Mouse (Mus musculus) inflammation-experienced regulatory T-cells, adult 16 weeks (primary cell): ENCODE results near the gene Dcaf6. TPM values are rescaled to one million over a fixed set of nuclear protein-coding genes. Genes with fewer than 3 reads are reported as not detected.

Experiments
- polyA plus RNA-seq: library from polyadenylated mRNA; unstranded; fragments of 100-300 nt; shearing (Covaris generic); gene quantifications from one replicate; pipeline ENCODE4 v1.2.1, GENCODE M21; 2017

Dcaf6 gene
- polyA plus RNA-seq, result 8.2 TPM

DNA sequence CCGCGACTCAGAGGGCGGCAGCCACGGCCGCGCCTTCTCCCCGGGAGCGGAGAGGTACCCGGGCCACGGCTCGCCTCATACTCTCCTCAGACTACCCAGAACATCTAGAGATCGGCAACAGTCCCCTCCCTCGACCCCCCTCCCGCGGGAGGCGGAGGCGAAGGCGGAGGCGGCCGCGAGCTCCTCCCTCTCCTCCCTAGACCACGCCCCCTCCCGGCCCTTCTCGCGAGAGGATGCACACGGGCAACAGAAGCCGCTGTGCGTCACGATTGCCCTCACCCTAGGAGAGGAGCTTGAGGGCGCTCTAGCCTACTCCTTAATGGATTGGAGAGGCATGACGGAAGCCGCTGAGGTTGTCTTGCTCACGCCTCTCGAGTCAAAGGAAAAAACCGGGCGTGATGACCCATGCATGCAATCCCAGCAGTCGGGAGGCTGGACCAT lies at the start of gene Dcaf6, which contains the start of gene Mpc2:
Gene Dcaf6, minus strand, starts transcription at position 116 of the 441 bp plus-strand sequence.
Gene Mpc2, plus strand, starts transcription at position 278 of the 441 bp plus-strand sequence.

DNA sequence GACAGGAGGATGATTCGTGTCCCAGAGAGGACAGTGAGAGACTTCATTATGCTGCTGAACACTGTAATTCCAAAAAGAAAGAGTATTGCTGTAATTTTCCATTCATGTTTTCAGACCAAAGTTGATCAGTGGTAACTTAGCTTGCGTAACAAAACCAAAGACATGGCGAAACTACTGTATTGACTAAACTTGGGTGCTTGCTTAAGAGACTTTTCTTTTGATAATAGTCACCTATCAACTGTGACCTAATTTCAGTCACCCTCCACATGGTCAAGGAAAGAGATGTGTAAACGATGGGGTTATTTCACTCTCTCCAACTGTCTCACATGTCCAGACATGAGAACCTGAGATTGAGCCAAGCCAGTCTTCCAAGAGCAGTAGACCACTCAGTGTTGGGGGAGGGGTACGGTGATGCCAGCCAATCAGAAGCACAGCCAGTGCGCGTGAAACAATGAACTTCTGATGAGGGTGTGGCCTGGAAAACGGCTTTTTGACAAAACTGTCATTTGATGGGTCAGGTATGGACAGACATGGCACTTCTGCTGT lies 24.5 kb upstream of the Dcaf6 start, which contains the start of gene Adcy10:
Gene Adcy10, plus strand, starts transcription at position 496 of the 546 bp plus-strand sequence.

DNA sequence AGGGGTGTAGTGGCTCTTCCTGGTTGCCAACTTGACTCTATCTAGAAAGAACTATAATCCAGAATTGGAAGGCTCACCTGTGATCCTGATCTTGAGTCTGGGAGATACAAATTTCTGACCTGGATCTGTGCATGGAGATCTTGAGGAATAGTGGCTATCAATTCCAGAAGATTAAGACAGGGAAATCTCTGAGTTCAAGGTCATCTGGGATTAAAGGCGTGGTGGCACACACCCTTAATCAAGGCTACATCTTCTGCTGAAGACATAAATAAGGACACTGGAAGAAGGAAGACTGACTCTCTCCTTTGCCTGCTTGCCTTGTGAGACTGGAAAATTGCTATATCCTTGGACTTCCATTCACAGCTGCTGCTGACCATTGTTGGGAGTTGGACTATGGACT lies 164.8 kb downstream of the Dcaf6 start, which contains the start of gene Gpr161:
Gene Gpr161, plus strand, starts transcription at position 301 of the 400 bp plus-strand sequence.

Other genes with a start within 250 kb of the Dcaf6 start
- 111 TPM for gene Tiprl, start 223.5 kb downstream of the Dcaf6 start, polyA plus RNA-seq
- gene Gpr161, start 164.7 kb downstream of the Dcaf6 start, polyA plus RNA-seq, result 0.13 TPM
- gene Mpc2, start 162 bp upstream of the Dcaf6 start, polyA plus RNA-seq, result 150 TPM
- gene Adcy10, start 24.7 kb upstream of the Dcaf6 start, polyA plus RNA-seq, result 0.17 TPM
- gene Mpzl1, start 174.1 kb upstream of the Dcaf6 start, polyA plus RNA-seq, result 0.76 TPM
- 312 TPM for gene Rcsd1, start 249.3 kb upstream of the Dcaf6 start, polyA plus RNA-seq